Mouse (Mus musculus) ZHBTc4 (cell line): ENCODE measurements around the gene Marveld1.

Experiments used
- DNase-seq: peaks from one replicate; pipeline ENCODE4 v3.0.0-alpha.2; 2011; ENCODE audit warnings: low read depth, low spot score

The Marveld1 gene

DNA sequence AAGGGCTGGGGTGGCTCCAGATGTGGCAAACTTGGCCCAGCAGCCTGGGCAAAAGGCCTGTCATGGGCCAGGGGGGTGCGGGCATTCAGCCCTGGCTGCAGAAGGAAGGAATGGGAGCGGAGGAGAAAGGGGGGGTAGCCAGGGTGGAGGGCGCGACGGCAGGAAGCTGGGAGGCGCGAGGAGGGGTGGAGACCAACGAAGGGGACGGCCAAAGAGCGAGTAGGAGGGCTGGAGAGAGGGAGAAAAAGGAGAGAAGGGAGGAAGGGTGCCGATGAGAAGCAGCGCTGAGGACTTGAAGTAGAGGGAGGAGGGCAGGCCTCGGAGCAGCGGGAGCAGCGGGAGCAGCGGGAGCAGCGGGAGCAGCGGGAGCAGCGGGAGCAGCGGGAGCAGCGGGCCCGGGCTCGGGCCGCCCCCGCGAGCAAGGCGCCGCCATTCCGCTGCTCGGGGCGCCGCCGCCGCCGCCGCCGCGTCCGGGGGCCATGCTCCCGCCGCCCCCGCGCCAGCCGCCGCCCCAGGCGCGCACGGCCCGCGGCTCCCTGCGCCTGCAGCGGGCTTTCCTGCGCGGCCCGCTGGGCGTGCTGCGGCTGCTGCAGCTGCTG is at the start of gene Marveld1:
Gene Marveld1 (plus strand): TSS at position 231 of the 599 bp plus-strand sequence.
- peak; percentile 71 for DNase-seq

DNA sequence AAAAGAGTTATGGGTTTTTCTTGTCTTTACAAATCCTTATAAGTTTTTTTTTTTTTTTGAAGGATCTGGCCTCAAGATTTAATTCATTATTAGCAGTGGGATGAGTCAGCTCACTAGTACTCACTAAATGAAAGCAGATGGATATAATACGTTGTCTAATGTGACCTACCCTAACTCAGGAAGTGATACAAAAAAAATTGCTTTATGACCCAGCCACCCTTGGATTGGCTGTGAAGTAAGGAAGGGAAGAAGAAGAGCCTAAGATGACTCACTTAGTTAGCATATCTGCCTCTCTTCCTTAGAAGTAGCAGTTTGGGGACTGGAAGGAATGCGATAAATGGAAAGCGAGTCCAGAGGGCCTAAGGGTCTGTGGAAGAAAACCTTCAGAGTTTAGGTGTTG is 47.8 kb upstream of the Marveld1 start:
- no peak for DNase-seq

DNA sequence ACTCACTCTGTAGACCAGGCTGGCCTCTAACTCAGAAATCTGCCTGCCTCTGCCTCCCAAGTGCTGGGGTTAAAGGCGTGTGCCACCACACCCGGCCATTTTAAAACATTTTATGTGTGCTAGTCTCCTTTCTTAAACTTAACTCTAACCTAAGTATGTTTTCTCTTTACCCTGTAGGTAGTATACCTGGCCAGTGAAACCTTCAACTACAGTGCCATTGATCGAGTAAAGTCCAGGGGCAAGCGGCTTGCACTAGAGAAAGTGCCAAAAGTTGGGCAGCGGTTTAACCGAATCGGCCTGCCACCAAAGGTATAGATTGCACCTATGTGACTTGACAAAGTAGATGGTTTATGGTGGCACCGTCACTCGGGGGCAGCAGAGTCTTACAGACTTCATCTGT is 42.5 kb upstream of the Marveld1 start:
- DNase-seq, result no peak

DNA sequence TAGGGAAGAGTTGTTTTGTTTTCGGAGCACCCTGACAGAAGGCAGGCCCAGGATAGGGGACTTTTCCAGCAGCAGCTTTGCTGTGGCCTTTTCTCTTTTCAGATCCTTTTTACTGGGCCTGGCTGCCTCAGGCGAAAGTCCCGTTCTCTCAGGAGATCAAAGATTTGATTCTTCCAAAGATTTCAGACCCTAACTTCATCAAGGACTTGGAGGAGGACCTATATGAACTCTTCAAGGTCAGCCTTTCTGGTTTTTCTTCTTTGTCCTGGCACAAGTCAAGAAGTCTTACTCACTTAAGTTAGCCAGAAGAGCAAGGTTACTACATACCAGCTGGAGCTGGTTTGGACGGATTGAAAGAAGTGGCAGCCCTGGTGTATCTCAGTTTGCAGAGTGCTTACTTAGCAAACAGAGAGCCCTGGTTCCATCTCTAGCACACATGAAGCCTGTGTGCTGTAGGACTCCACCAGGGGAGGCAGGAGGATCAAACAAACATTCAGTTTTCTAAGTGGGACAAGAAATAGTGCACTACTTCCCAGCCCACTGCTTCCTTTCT is 31.3 kb upstream of the Marveld1 start:
- peak; percentile 56 for DNase-seq

DNA sequence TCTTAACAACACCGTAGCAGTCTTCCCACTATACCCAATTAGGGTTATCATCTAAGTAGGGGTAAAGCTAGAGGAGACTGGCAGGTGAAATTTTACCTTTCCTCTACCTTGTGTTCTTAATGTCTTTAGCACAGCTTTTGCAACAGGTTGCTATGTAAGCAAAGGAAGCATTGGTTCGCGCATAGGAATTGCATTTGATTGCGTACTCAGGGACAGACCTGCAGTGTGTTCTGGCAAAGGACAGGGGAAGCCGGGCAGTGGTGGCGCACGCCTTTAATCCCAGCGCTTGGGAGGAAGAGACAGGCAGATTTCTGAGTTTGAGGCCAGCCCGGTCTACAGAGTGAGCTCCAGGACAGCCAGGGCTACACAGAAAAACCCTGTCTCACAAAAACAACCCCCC is 29.1 kb upstream of the Marveld1 start:
- DNase-seq, result no peak

DNA sequence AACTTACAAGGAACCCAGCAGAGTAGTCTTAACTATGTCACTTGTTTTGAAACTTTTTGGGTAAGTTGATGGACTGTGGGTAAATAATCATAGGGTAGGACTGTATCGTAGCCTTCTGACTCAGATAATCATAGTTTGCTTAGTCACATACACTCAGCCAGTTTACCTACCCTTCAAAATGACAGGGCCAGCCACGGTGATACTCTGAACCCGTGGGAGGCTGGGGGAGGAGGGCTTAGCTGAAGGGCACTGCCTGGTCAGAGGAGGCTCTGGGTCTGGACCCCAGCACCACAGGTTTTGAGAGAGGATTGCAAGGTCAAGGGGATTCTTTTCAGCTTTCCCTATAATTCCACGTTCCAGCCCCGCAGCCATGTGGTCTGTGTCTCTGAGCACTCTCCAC is 28.6 kb upstream of the Marveld1 start:
- no peak for DNase-seq

DNA sequence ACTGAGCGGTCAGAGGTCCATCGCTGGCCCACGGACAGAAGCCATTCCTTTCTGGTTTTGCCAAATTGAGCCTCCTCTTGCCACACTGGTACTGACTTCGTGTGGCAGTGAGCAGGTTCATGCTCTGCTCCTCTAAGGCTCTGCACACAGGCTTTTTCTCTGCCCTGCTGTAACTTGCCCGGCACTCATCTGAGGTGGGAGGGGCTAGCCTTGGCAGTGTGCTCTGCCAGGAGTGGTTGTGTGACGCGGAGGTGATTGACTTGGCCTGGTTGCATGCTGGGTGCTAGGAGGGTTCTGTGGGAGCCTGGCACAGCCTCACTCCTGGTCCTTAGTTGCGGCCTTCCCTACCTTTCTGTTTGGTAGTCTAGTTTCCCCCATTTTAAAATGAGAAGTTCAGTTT is 26.7 kb upstream of the Marveld1 start:
- DNase-seq, result no peak

DNA sequence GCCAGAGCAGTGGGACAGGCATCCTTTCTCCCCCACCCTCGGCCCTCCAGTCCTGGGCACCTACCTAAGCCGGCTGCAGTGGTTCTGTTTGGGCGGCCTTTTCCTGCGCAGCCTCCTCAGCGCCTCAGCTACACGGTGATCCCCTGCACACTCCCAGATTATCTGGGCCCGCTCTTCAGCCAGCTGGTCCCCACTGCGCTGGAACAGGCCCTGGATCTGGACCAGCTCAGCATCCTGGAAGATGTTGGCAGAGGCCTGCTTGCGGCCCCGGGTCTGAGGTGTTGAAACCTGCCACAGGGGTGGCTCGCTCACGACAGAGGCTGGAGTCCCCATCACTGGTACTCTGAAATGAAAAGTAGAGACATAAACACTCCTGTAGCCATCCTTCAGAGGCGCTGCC is 22.5 kb upstream of the Marveld1 start:
- no peak for DNase-seq

DNA sequence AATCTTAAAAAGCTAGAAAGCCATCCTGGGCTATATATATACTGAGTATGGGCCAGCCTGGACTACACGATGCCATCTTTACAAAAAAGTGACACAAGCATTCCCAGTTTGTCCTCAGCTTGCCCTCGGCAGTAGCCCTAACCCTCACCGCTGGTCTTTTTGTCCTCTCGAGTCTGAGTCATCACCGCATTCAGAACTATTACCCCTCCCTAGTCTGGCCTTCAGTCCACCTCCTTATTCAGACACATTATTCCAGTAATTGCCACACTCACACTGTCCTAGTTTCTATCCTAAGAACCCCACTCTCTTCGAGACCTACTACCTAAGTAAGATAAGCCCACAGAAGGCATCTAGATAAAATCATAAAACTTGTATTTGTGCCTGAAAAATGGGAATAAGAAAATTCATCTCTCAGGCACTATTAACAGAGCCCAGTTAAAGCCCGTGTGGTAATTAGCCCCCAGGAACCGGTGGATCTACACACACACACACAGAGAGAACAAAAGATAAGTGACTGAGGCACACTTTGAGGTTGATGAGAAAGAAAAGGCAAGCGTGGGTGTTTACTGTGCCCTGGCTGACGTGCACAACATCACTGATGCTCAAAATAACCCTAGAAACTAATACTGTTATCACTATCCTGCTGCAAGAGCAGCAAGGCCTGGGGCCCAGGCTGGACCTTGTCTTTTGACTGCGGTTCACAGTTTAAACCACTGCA is 21.5 kb upstream of the Marveld1 start:
- no peak for DNase-seq

DNA sequence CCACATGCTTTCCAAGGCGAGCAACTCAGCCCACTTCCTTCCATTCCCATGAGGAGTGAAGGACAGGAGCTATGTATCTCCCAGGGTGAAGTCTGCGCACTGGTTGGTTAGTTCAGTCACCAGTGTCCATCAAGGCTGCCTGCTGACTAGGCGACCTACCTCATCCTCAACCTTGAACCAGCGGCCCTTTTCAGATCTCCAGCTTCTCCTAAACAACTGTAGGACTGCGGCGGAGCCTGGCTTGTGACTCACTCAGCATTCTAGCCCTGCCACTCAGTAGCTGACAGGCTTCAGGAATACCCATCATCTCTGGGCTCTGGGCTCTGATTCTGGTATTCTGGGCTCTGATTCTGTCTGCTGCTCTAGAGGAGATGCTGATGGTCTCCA is 21.0 kb upstream of the Marveld1 start:
- no peak for DNase-seq

DNA sequence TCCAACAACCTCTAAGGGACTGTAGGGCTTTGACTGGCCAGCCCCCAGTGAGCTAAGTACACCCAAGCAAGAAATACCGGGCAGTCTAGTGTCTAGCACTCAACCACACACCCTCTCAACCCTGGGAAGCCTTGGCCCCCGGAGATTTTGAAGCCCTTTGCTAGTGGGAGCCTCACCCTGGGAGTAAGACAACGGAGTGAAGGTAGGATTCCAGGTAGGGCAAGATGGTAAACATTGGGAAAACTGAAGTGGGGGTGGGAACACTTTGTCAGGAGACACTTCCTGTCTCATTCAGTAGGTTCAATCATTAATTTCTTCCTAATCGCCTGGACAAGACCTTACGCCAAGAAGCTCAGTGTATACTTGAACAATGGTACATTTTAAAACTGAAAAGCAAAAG is 20.2 kb upstream of the Marveld1 start:
- no peak for DNase-seq

DNA sequence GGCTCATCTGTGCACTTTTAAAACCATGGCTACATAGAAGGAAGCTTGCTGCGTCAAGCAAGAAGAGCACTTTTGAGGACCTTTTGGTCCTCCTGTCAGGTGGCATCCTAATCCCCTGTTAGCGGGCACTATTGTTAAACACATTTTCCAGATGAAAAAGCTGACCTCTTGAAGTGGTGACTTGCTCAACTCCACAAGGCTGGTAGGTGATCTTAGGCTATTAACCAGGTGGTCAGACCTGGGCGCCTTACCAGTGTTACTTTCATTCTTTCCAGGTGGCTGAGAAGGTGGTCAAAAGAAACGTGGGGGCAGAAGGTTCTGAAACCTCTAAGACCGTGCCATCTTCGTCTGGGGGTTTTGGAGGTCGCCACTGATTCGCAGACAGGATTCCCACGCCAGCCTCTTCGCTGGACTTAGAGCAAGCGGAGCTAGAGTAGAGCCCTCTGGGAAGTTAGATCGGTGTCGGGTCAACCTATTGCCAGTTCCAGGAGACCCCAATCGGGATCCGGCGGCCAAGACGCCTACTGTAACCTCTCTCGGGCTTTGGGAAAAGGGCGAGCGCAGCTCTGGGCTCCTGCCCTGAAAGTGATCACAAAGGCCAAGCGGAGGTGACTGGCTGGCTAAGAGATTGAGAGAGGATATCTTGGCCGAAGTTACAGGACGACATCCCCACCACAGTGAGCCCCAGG is 19.0 kb upstream of the Marveld1 start:
- DNase-seq, result no peak

DNA sequence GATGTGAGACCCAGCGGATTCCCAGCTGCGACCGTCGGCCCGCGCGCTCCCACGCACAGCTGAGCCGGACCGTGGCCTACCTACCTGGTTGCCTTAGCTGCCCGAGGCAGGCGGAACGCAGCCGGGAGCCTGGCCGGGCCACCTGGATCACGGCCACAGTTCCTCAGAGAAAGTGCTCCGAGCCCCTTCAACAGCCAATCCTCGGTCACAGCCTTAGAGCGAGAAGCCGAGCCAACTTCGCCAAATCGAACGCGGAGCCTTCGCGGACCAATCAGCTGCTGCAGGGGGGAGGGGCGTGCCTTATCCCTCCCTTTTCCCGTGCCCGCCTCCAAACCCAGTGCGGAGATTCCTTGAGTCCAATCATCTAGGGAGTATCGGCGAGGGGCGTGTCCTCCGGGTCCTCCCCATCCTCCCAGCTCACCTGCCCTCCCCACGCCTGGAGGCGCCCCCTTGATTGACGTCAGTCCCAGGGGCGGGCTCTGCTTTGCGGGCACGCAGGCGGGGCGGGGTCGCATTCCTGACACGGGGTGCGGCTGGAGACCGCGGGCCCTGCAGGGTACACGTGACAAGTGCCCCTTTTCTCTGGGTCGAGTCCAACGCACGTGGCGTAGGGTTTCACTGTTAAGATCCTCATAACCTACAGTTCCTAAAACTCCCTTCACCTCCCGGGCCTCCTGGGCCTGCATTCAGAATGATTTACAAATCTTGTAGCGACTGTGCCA is 18.3 kb upstream of the Marveld1 start, which contains the start of gene Avpi1:
Gene Avpi1 (minus strand): TSS at position 273 of the 722 bp plus-strand sequence.
- DNase-seq, result peak; percentile 100

DNA sequence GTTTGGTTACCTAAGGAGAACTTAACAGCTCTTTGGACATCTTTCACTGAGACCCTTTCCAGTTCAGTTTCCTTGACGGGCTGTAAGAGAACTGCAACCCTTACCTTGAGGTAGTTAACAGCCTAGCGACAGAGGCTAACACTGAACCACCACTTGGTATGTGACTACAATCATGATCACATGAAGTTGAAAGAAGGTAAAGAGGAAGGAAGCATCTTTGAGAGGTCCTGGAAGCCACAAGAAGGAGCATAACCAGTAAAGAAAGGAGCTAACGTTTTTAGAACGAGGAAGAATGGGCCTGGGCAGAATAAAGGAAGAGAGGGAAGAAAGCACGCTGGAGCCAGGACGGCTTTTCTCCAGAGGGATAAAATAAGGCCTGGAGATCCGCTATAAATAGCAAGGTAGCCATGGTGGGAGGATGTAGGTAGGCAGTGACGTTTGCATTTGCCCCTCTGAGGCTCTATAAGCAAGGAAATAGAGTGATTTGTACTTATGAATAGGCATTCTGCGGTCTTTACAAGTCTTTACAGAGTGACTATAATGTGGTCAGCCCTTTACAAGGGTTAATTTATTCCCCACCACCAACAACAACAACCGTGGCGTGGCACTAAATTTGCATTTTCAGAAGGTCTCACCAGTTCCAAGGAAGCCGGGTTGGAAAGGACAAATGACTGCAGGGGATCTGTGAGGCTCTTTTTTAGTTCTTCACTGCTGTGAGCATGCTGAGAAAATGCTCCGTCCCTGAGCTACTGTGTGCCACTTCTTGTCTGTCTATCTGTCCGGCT is 17.5 kb upstream of the Marveld1 start:
- no peak for DNase-seq

DNA sequence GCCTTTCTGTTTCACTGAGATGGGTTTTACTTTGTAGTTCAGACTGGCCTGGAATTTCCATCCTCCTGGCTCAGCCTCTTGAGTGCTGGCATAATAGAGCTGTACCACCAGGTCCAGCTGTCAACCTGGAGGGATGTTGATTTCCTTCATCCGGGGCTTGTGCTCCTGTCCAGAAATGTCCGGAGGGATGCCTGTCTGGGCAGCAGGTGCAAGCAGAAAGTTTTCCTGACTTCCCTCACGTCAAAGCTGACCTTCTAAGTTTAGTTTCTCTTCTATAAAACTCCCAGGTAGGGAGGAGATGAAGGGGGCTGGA is 16.9 kb upstream of the Marveld1 start:
- no peak for DNase-seq

DNA sequence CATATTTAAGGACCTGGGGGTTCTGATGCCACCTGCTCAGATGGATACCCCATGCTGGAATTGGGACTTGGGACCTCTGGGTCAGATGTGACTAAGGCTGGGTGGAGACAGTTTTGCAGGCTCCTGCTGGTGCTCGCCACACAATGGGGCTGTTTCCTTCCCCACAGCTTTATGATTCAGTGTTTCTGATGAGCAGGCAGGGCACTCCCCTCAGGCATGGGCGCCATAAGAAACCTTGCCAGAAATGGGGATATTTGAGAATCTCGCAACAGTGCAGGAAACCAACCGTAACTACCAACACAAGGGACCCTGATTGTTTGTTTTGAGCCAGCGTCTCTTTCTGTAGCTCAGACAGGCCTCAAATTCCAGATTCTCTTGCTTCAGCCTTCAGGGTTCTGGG is 16.1 kb upstream of the Marveld1 start:
- no peak for DNase-seq

DNA sequence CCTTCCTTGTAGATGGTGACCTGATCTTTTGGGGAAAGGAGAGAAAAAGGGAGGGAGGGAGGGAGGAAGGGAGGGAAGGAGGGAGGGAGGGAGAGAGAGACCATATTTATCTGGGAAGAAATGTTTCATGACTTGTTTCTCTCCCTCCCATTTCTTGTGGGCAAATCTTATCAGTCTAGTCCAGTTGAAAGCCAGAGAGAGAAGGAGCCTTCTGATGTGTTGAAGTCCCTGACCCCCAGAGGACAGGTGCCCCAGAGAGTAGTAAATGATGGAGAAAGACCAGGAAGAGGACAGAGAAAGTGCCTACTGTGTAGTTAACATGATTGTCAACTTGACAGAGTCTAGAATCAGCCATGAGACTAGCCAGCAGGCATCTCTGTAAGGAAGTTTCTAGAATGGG is 12.1 kb upstream of the Marveld1 start:
- no peak for DNase-seq

DNA sequence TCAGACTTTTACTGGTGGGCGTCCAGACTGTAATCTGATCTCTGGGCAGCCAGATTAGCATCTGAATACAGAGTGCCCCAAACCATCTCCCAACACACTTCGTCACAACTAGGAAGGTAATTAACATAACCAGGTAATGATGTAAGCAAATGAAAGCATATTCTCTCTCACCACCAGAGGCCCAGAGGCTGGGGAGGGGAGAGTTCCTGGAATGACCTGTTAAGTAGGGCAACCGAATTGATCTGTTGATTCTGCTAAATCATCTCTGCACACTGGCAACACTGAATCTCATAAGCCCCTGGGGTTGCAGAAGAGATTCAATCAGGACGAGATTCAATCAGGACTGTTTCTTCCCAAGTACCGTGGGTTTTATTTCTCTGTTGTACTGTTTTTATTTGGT is 11.1 kb upstream of the Marveld1 start:
- peak; percentile 93 for DNase-seq

DNA sequence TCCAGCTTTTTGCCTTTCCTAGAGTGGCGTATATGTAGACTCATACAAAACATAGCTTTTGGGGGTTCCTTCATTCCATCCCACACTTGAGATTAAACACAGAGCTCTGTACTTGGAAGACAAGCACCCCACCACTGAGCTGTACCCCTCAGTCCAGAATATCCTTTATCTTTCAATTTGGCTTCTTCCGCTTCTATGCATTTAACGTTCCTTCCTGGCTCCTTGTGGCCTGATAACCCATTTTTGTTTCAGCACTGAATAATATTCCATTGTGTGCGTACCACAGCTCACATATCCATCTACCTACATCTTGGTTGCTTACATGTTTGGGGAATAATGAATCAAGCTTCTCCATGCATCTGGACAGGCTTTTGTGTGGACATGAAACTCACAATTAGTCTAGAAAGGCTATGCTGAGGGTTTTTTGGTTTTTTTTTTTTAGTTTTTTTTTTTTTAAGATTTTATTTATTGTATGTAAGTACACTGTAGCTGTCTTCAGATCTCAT is 10.0 kb upstream of the Marveld1 start:
- no peak for DNase-seq

DNA sequence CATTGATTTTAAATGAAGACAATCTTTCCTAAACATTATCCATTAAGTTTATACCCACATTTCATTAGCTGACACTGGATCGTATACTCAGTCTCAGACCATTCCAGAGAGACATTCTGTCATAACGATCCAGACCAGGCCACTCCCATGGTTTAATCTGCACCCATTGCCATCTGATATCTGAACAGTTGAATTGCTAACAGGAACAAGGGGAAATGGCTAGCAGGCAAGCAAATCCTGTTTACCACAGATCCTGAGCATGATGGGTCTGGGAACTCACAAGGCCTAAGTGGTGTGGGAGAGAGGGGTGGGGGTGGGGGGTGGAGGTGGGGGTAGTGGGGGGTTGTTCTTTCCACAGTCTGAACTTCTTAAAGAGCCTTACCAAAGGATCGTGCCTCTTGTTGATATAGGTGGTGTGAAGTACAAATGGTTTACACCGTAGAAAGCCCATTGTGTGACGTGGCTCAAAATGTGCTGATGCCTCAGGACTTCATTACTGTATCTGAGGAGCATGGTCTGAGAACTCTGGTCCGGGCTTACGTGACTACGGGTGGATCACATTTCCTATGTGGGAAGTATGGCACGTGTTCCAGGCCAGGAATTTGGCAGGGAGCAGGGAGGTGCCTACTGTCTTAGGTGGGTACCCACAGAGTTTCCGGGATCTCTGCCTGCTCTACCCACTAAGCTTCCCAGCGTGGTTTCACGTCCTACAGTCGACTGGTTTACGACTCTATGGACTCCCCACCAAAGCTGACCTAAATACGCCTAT is 8.5 kb upstream of the Marveld1 start:
- DNase-seq, result no peak
